Mouse (Mus musculus): ENCODE data around the gene Tnip1.
A peak's percentile ranks its signal among the peaks of the same experiment; 100 is the strongest.

The Tnip1 gene

GRCm38 (mm10) chr11:54962810-54963209 is at the start of gene Tnip1:
Tnip1 (minus strand) TSS chr11:54962917.
- no peak for DNase-seq (ENCODE audit: low read depth, low spot score)

GRCm38 (mm10) chr11:55011440-55011839 is 48.7 kb upstream of the Tnip1 start:
- DNase-seq (ENCODE audit: low read depth, low spot score), result no peak

GRCm38 (mm10) chr11:55008230-55008629 is 45.5 kb upstream of the Tnip1 start:
- no peak for DNase-seq (ENCODE audit: low read depth, low spot score)

GRCm38 (mm10) chr11:55005684-55006083 is 43.0 kb upstream of the Tnip1 start:
- no peak for DNase-seq (ENCODE audit: low read depth, low spot score)

GRCm38 (mm10) chr11:55004970-55005502 is 42.3 kb upstream of the Tnip1 start:
- no peak for DNase-seq (ENCODE audit: low read depth, low spot score)

- DNase-seq (ENCODE audit: low read depth, low spot score), result no peak
These were observed 36.0 kb upstream of the Tnip1 start for GRCm38 (mm10) chr11:54998708-54999107.

GRCm38 (mm10) chr11:54998284-54998683 is 35.6 kb upstream of the Tnip1 start:
- DNase-seq (ENCODE audit: low read depth, low spot score), result peak; percentile 62

- DNase-seq (ENCODE audit: low read depth, low spot score), result no peak
These were observed 33.5 kb upstream of the Tnip1 start for GRCm38 (mm10) chr11:54996176-54996575.

- no peak for DNase-seq (ENCODE audit: low read depth, low spot score)
These were observed 27.2 kb upstream of the Tnip1 start for GRCm38 (mm10) chr11:54989920-54990319.

- no peak for DNase-seq (ENCODE audit: low read depth, low spot score)
These were observed 26.1 kb upstream of the Tnip1 start for GRCm38 (mm10) chr11:54988754-54989349.

- no peak for DNase-seq (ENCODE audit: low read depth, low spot score)
These were observed 25.3 kb upstream of the Tnip1 start for GRCm38 (mm10) chr11:54987974-54988373.

GRCm38 (mm10) chr11:54985086-54985485 is 22.4 kb upstream of the Tnip1 start:
- DNase-seq (ENCODE audit: low read depth, low spot score), result peak; percentile 38

GRCm38 (mm10) chr11:54984581-54984980 is 21.9 kb upstream of the Tnip1 start:
- no peak for DNase-seq (ENCODE audit: low read depth, low spot score)

- peak; percentile 65 for DNase-seq (ENCODE audit: low read depth, low spot score)
These were observed 21.4 kb upstream of the Tnip1 start for GRCm38 (mm10) chr11:54984085-54984484.

GRCm38 (mm10) chr11:54982520-54982919 is 19.8 kb upstream of the Tnip1 start:
- no peak for DNase-seq (ENCODE audit: low read depth, low spot score)

- DNase-seq (ENCODE audit: low read depth, low spot score), result no peak
These were observed 18.9 kb upstream of the Tnip1 start for GRCm38 (mm10) chr11:54981630-54982029.

- DNase-seq (ENCODE audit: low read depth, low spot score), result no peak
These were observed 14.7 kb upstream of the Tnip1 start for GRCm38 (mm10) chr11:54977385-54977937.

GRCm38 (mm10) chr11:54976351-54976750 is 13.6 kb upstream of the Tnip1 start:
- DNase-seq (ENCODE audit: low read depth, low spot score), result no peak

- no peak for DNase-seq (ENCODE audit: low read depth, low spot score)
These were observed 13.0 kb upstream of the Tnip1 start for GRCm38 (mm10) chr11:54975756-54976155.

GRCm38 (mm10) chr11:54975340-54975739 is 12.6 kb upstream of the Tnip1 start:
- no peak for DNase-seq (ENCODE audit: low read depth, low spot score)

- no peak for DNase-seq (ENCODE audit: low read depth, low spot score)
These were observed 11.9 kb upstream of the Tnip1 start for GRCm38 (mm10) chr11:54974639-54975038.

- DNase-seq (ENCODE audit: low read depth, low spot score), result no peak
These were observed 10.9 kb upstream of the Tnip1 start for GRCm38 (mm10) chr11:54973481-54974212.

GRCm38 (mm10) chr11:54972789-54973188 is 10.1 kb upstream of the Tnip1 start:
- DNase-seq (ENCODE audit: low read depth, low spot score), result no peak
